Mouse (Mus musculus) heart, adult 9 months (tissue): ENCODE measurements at regions not wholly inside any gene's neighbourhood (a gene's known extent, or its start where the extent isn't known, plus 50 kb on each side); places are given as distances from the start of the nearest gene placed in this dataset.

Source experiments
- DNase-seq, 2 experiments: peaks; one replicate each; pipeline ENCODE4 v3.0.0; 2022; ENCODE audit warnings: low spot score in 2 of 2

GRCm38 (mm10) chrX:70820518-70820917 is 229.5 kb upstream of the Mamld1 start:
- DNase-seq: no peak

GRCm38 (mm10) chrX:70817771-70818170 is 232.3 kb upstream of the Mamld1 start:
- DNase-seq: peak; percentile 58 to 71

GRCm38 (mm10) chrX:70816662-70817061 is 233.4 kb upstream of the Mamld1 start:
- DNase-seq: peak in 1 of 2 experiments; percentile 1

- no peak for DNase-seq
These were observed 258.3 kb upstream of the Mamld1 start for GRCm38 (mm10) chrX:70791796-70792195.

GRCm38 (mm10) chrX:70762862-70763261 is 285.9 kb upstream of the Tmem185a start:
- DNase-seq: no peak

- no peak for DNase-seq
These were observed 236.1 kb upstream of the Tmem185a start for GRCm38 (mm10) chrX:70713004-70713604.

GRCm38 (mm10) chrX:70682194-70682593 is 205.2 kb upstream of the Tmem185a start:
- no peak for DNase-seq

- DNase-seq: no peak
These were observed 190.1 kb upstream of the Tmem185a start for GRCm38 (mm10) chrX:70667092-70667491.
